Mouse (Mus musculus) thymus, postnatal 25 days (tissue): ENCODE data around the gene Mef2c.

Experiments used
- DNase-seq: peaks from one replicate; pipeline ENCODE4 v3.0.0; 2022

The Mef2c gene

DNA sequence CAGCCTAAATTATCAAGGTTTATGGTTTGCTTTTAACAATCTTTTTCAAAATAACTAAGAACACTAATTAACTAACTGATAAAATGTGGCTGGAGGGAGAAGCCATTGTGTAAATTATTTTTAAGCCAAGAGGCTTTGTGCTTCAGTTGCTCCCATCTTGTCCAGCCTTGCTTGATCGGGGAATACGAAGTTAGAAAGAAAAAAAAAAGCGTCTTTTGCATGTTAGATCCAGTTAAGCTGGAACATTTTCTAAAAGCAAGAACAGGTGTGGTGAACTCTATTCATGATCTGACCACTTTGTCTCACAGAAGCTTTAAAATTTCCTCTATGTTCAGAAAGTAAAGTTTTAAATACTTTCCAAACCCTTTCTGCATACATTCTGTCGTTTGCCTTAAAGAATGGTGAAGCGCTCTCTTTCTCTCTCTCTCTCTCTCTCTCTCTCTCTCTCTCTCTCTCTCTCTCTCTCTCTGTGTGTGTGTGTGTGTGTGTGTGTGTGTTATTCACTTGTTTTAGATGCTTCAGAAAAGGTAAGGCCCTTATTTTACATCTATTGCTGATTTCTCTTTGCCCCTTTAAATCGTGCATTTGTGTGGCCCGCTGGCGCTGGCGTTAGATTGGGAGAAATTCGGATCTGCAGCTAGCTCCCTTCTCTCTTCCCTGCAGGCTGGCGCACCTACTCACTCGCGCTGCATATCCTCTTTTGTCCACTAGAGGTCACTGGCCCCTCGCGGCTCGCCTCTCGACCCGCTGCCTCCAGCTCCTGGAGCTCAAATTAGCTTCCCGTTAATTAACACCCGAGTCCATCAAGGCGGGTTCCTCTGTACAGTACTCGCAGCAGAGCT, 210.9 kb downstream of the Mef2c start:
- peak; percentile 74 for DNase-seq

DNA sequence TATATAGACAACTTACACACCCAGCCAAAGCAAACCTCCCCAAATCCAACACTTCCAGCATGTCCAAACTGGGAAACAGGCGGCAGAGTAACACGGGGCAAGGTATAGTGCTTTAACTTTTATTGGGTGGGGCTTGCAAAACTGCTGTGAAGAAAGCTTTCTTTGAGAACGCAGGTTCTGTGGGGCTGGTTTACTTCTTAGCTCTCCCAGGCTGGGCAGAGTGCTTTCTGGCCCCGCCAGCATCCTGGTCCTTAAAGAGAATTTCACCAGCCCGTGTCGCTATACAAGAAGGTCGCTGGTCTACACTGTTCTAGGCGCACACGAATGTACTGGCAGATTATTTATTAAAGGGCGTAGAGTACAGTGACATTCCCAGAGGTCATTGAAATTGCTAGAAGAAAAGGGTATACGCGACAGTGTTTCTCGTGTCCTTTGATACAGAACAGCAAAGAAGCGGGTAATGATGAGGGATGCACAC, 211.5 kb downstream of the Mef2c start:
- DNase-seq, result no peak

DNA sequence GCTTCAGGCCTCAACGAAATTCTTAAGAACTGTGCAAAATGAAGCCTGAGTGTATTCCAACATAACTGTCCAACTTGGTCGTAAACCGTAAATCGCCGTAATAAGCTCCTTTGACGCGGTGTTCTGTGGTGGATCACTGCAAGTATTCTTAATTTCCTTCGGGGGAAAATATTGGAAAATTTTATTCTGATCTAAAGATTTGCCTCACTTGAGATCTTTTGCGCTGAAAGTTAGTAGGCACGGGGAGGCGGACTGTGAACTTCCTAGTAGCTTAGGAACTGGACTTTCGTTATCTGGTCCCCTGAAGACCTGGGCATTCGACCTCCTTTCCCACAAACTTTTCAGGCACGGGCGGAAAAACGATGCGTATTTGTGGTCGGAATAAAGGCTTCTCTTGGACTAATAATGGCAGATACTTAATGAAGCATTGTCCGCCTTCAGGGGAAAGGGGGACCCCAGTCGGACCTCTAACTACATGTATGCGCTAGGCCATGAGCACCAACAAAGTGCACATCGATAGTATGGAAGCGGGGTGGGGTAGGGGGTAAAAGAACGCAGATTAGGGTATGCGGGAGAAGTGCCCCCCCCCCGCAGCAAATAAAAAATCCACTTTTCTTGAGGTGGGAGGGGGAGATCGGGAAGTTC, 212.3 kb downstream of the Mef2c start:
- DNase-seq, result no peak
